Mouse (Mus musculus) urinary bladder, postnatal 10 days (tissue): Measurements from ENCODE around the gene Olfr1037.
"Not testable (repeated sequence)": the region's sequence is repeated elsewhere in the genome, so short reads cannot be mapped to it uniquely, and the experiment has no call there.

Source experiments
- DNase-seq: peaks from one replicate; pipeline ENCODE4 v3.0.0; 2022; ENCODE audit warnings: low spot score

Olfr1037 gene

GRCm38 (mm10) chr2:86087285-86087684 is at the start of gene Olfr1037:
Gene Olfr1037, minus strand, starts transcription at chr2:86087385.
- DNase-seq, result no peak

GRCm38 (mm10) chr2:86135828-86136227 is 48.6 kb upstream of the Olfr1037 start, which contains the start of gene Olfr1039:
Gene Olfr1039, minus strand, starts transcription at chr2:86135928.
- DNase-seq, result no peak

GRCm38 (mm10) chr2:86080478-86080877 is 6.7 kb downstream of the Olfr1037 start:
- not testable (repeated sequence) for DNase-seq

- not testable (repeated sequence) for DNase-seq
Observed at GRCm38 (mm10) chr2:86073692-86074091, 13.5 kb downstream of the Olfr1037 start, which contains the start of gene Olfr1036. Gene Olfr1036, plus strand, starts transcription at chr2:86073992.

GRCm38 (mm10) chr2:86070189-86070588 is 17.0 kb downstream of the Olfr1037 start:
- DNase-seq, result no peak

- DNase-seq, result not testable (repeated sequence)
Observed at GRCm38 (mm10) chr2:86063766-86064165, 23.4 kb downstream of the Olfr1037 start.

GRCm38 (mm10) chr2:86050777-86051176 is 36.4 kb downstream of the Olfr1037 start:
- not testable (repeated sequence) for DNase-seq

GRCm38 (mm10) chr2:86045561-86045960 is 41.6 kb downstream of the Olfr1037 start, which contains the start of gene Olfr1034:
Gene Olfr1034, plus strand, starts transcription at chr2:86045861.
- no peak for DNase-seq
